In genomic region chr6:34994692-34995091, GRCm38 (mm10) we compare ENCODE assay signal across 8 mouse cellular contexts. TPM values are rescaled to one million over a fixed set of nuclear protein-coding genes. Genes with fewer than 3 reads are reported as not detected.
A peak's percentile ranks its signal among the peaks of the same experiment; 100 is the strongest.
DNase-seq lines count a peak whose midpoint lies in the region; ATAC-seq and TF ChIP-seq lines count a peak whose summit lies in the region.

No protein-coding gene starts in this region.

- H3K4me3 ChIP-seq in liver, embryonic 11.5 days (ENCODE audit: low read depth, low read length), result peak overlapping the region; percentile 30
- peak overlapping the region; percentile 59 for H3K4me3 ChIP-seq in small intestine, adult 2 months (ENCODE audit: low read depth, low read length)

- no peak for TF ChIP-seq CTCF in small intestine, adult 2 months (IDR thresholded peaks at IDR 0.05; ENCODE audit: extremely low read depth, insufficient read length, insufficient replicate concordance, low read depth, low read length)

- H3K36me3 ChIP-seq in liver, embryonic 11.5 days (ENCODE audit: control insufficient read depth, insufficient read depth, low read length), result no peaks in the 10 kb centered on the region
- no peaks in the 10 kb centered on the region for H3K36me3 ChIP-seq in small intestine, adult 2 months (ENCODE audit: control insufficient read depth, insufficient read depth, low read length)

- peaks cover 3% of the 10 kb centered on the region; the same call in 1 of the 2 replicates for H3K4me1 ChIP-seq in liver, embryonic 11.5 days (replicated peaks; ENCODE audit: control insufficient read depth, insufficient read depth, low read length)
- H3K4me1 ChIP-seq in small intestine, adult 2 months (ENCODE audit: control insufficient read depth, insufficient read depth, insufficient read length, low read length), result peaks cover 5% of the 10 kb centered on the region; the same call in 1 of the 2 replicates

- no peaks in the 10 kb centered on the region for H3K9me3 ChIP-seq in liver, embryonic 11.5 days (ENCODE audit: control insufficient read depth, low read length)

- DNase-seq in liver, embryonic 11.5 days (ENCODE audit: low spot score), result no peak
- DNase-seq in liver, result no peak
- DNase-seq in c-Kit-positive CD71-positive TER-119-positive erythroid progenitor cells, embryonic 14.5 days (ENCODE audit: low spot score), result peak; percentile 25
- DNase-seq in cerebellum, adult 9-11 months, result no peak
- no peak for DNase-seq in embryo, embryonic 10 days (ENCODE audit: low spot score)
- no peak for DNase-seq in retina, embryonic 14.5 days (ENCODE audit: low spot score)

- peak overlapping the region; percentile 62 for H3K4me2 ChIP-seq in liver, embryonic 11.5 days

- no peak for TF ChIP-seq POLR2A in small intestine, adult 2 months (IDR thresholded peaks at IDR 0.05; ENCODE audit: low read depth, low read length)

- no peaks in the 10 kb centered on the region for H3K27me3 ChIP-seq in liver, embryonic 11.5 days (replicated peaks; ENCODE audit: control insufficient read depth, insufficient read depth, low read length)
- no peaks in the 10 kb centered on the region for H3K27me3 ChIP-seq in small intestine, adult 2 months (ENCODE audit: control insufficient read depth, insufficient read depth, low read length)

- H3K9ac ChIP-seq in liver, embryonic 11.5 days (ENCODE audit: low read depth, low read length), result 0 out of 2 replicates have a peak overlapping the region, but pooled peaks have one; percentile 4

- peak; percentile 64 for ATAC-seq in liver, embryonic 11.5 days (replicated peaks; ENCODE audit: low FRiP score)
- peak; percentile 28 for ATAC-seq in inflammation-experienced regulatory T-cells, adult 6 months

- WGBS in liver, embryonic 11.5 days, result 39% methylated on average over 5 of the region's 5 CpGs
- 10% methylated on average over 5 of the region's 5 CpGs for WGBS in small intestine, adult 2 months

- H3K27ac ChIP-seq in liver, embryonic 11.5 days (ENCODE audit: low read depth, low read length), result no peak overlapping the region
- H3K27ac ChIP-seq in small intestine, adult 2 months (ENCODE audit: insufficient read depth, low read depth, low read length), result no peak overlapping the region

RNA-seq across cellular contexts. Expression of gene Slc23a4, which starts 6.5 kb away (rescaled TPM):
- 0.71 and 0.86 TPM in 2 replicates for polyA plus RNA-seq in liver, embryonic 11.5 days (2014; fragmentation: Nextera tagmentation; extraction: Ambion mirVana)
- under 1 TPM in 1 of 3 experiments, not detected in 2; 0.59 TPM for polyA plus RNA-seq in inflammation-experienced regulatory T-cells, adult 6 months (2017; shearing (Covaris generic))
- 76.2 and 221 TPM in 2 replicates for polyA plus RNA-seq in small intestine, adult 2 months (2012; rRNA removed)

Comparison
In these comparisons a context has a peak if more than half of its experiments do, and no peak if none do; other contexts are left out.
1. RNA of gene Slc23a4, which starts 6.5 kb away (polyA plus RNA-seq): 76.2 to 221 TPM in small intestine, adult 2 months; 0.71 to 0.86 TPM in liver, embryonic 11.5 days and 0.59 TPM in inflammation-experienced regulatory T-cells, adult 6 months; every median in the first group is over 10 times any median in the second.